Mouse (Mus musculus): ENCODE measurements around the gene Cxcr4. TPM values are rescaled to one million over a fixed set of nuclear protein-coding genes. Genes with fewer than 3 reads are reported as not detected.

The Cxcr4 gene
- polyA plus RNA-seq (2012; ENCODE audit: insufficient read depth, insufficient read length, missing spikeins): 2.3 and 4.5 TPM in 2 replicates

- Histone ChIP-seq H3K4me3 (ENCODE audit: insufficient read depth, low read depth, low read length) (peak within 1 kb of the TSS; percentile 85), H3K27ac (replicated peaks; ENCODE audit: low read depth, low read length) (peak within 1 kb of the TSS; percentile 67), H3K4me1 (ENCODE audit: control insufficient read depth, insufficient read depth, insufficient read length, low read length) (0 out of 2 replicates have a peak, but pooled peaks cover under 1% of the 10 kb centered on the region)
Observed at GRCm38 (mm10) chr1:128592211-128592741, at the start of gene Cxcr4. TSS of gene Cxcr4 (minus strand) at chr1:128592293.

- Histone ChIP-seq H3K4me1 (ENCODE audit: control insufficient read depth, insufficient read depth, insufficient read length, low read length) (peaks cover 3% of the 10 kb centered on the region; the same call in 1 of the 2 replicates), H3K27ac (replicated peaks; ENCODE audit: low read depth, low read length) (no peak overlapping the region), H3K4me3 (ENCODE audit: insufficient read depth, low read depth, low read length) (no peak overlapping the region)
Observed at GRCm38 (mm10) chr1:128639707-128640107, 47.6 kb upstream of the Cxcr4 start.

GRCm38 (mm10) chr1:128637230-128637740 lies 45.2 kb upstream of the Cxcr4 start:
- H3K4me1 ChIP-seq (ENCODE audit: control insufficient read depth, insufficient read depth, insufficient read length, low read length): no peaks in the 10 kb centered on the region
- no peak overlapping the region for H3K27ac ChIP-seq (replicated peaks; ENCODE audit: low read depth, low read length)
- H3K4me3 ChIP-seq (ENCODE audit: insufficient read depth, low read depth, low read length): no peak overlapping the region

- H3K4me1 ChIP-seq (ENCODE audit: control insufficient read depth, insufficient read depth, insufficient read length, low read length): no peaks in the 10 kb centered on the region
- H3K27ac ChIP-seq (replicated peaks; ENCODE audit: low read depth, low read length): no peak overlapping the region
Observed at GRCm38 (mm10) chr1:128636258-128637229, 44.5 kb upstream of the Cxcr4 start.

GRCm38 (mm10) chr1:128633711-128634379 lies 41.8 kb upstream of the Cxcr4 start:
- Histone ChIP-seq H3K4me1 (ENCODE audit: control insufficient read depth, insufficient read depth, insufficient read length, low read length) (no peaks in the 10 kb centered on the region), H3K4me3 (ENCODE audit: insufficient read depth, low read depth, low read length) (no peak overlapping the region), H3K27ac (replicated peaks; ENCODE audit: low read depth, low read length) (no peak overlapping the region)

More at GRCm38 (mm10) chr1:128636258-128637229, 44.5 kb upstream of the Cxcr4 start:
- no peak overlapping the region for H3K4me3 ChIP-seq (ENCODE audit: insufficient read depth, low read depth, low read length)

- H3K4me3 ChIP-seq (ENCODE audit: insufficient read depth, low read depth, low read length): no peak overlapping the region
- no peaks in the 10 kb centered on the region for H3K4me1 ChIP-seq (ENCODE audit: control insufficient read depth, insufficient read depth, insufficient read length, low read length)
- H3K27ac ChIP-seq (replicated peaks; ENCODE audit: low read depth, low read length): 0 out of 2 replicates have a peak overlapping the region, but pooled peaks have one; percentile 16
Observed at GRCm38 (mm10) chr1:128632522-128632921, 40.4 kb upstream of the Cxcr4 start.

GRCm38 (mm10) chr1:128626144-128626678 lies 34.1 kb upstream of the Cxcr4 start:
- H3K27ac ChIP-seq (replicated peaks; ENCODE audit: low read depth, low read length): no peak overlapping the region
- no peak overlapping the region for H3K4me3 ChIP-seq (ENCODE audit: insufficient read depth, low read depth, low read length)
- no peaks in the 10 kb centered on the region for H3K4me1 ChIP-seq (ENCODE audit: control insufficient read depth, insufficient read depth, insufficient read length, low read length)

GRCm38 (mm10) chr1:128623594-128623887 lies 31.4 kb upstream of the Cxcr4 start:
- Histone ChIP-seq H3K27ac (replicated peaks; ENCODE audit: low read depth, low read length) (no peak overlapping the region), H3K4me3 (ENCODE audit: insufficient read depth, low read depth, low read length) (no peak overlapping the region), H3K4me1 (ENCODE audit: control insufficient read depth, insufficient read depth, insufficient read length, low read length) (no peaks in the 10 kb centered on the region)

GRCm38 (mm10) chr1:128622867-128623593 lies 30.9 kb upstream of the Cxcr4 start:
- Histone ChIP-seq H3K4me3 (ENCODE audit: insufficient read depth, low read depth, low read length) (no peak overlapping the region), H3K27ac (replicated peaks; ENCODE audit: low read depth, low read length) (no peak overlapping the region), H3K4me1 (ENCODE audit: control insufficient read depth, insufficient read depth, insufficient read length, low read length) (no peaks in the 10 kb centered on the region)

- no peak overlapping the region for H3K4me3 ChIP-seq (ENCODE audit: insufficient read depth, low read depth, low read length)
- H3K27ac ChIP-seq (replicated peaks; ENCODE audit: low read depth, low read length): no peak overlapping the region
Observed at GRCm38 (mm10) chr1:128617654-128618310, 25.7 kb upstream of the Cxcr4 start.

GRCm38 (mm10) chr1:128616586-128616985 lies 24.5 kb upstream of the Cxcr4 start:
- peaks cover 10% of the 10 kb centered on the region for H3K4me1 ChIP-seq (ENCODE audit: control insufficient read depth, insufficient read depth, insufficient read length, low read length)
- no peak overlapping the region for H3K27ac ChIP-seq (replicated peaks; ENCODE audit: low read depth, low read length)
- no peak overlapping the region for H3K4me3 ChIP-seq (ENCODE audit: insufficient read depth, low read depth, low read length)

More at GRCm38 (mm10) chr1:128617654-128618310, 25.7 kb upstream of the Cxcr4 start:
- peaks cover 10% of the 10 kb centered on the region for H3K4me1 ChIP-seq (ENCODE audit: control insufficient read depth, insufficient read depth, insufficient read length, low read length)

GRCm38 (mm10) chr1:128615459-128615806 lies 23.3 kb upstream of the Cxcr4 start:
- H3K4me1 ChIP-seq (ENCODE audit: control insufficient read depth, insufficient read depth, insufficient read length, low read length): peaks cover 10% of the 10 kb centered on the region
- H3K4me3 ChIP-seq (ENCODE audit: insufficient read depth, low read depth, low read length): no peak overlapping the region
- H3K27ac ChIP-seq (replicated peaks; ENCODE audit: low read depth, low read length): no peak overlapping the region

GRCm38 (mm10) chr1:128614653-128615458 lies 22.8 kb upstream of the Cxcr4 start:
- H3K27ac ChIP-seq (replicated peaks; ENCODE audit: low read depth, low read length): peak overlapping the region; percentile 49
- peaks cover 10% of the 10 kb centered on the region for H3K4me1 ChIP-seq (ENCODE audit: control insufficient read depth, insufficient read depth, insufficient read length, low read length)
- H3K4me3 ChIP-seq (ENCODE audit: insufficient read depth, low read depth, low read length): no peak overlapping the region
